Mouse (Mus musculus) urinary bladder, adult 2 months (tissue): ENCODE data around the gene Patl2. TPM values are rescaled to one million over a fixed set of nuclear protein-coding genes. Genes with fewer than 3 reads are reported as not detected.

Experiments
- DNase-seq: peaks from one replicate; pipeline ENCODE4 v3.0.0; 2022; ENCODE audit warnings: low spot score
- polyA plus RNA-seq: library from polyadenylated mRNA; depleted of rRNA; stranded (reverse); fragments of >200 nt; gene quantifications from 2 replicates; pipeline ENCODE4 v1.2.3, GENCODE M21; 2012

Gene Patl2
- polyA plus RNA-seq, 1 experiment, result not detected

DNA sequence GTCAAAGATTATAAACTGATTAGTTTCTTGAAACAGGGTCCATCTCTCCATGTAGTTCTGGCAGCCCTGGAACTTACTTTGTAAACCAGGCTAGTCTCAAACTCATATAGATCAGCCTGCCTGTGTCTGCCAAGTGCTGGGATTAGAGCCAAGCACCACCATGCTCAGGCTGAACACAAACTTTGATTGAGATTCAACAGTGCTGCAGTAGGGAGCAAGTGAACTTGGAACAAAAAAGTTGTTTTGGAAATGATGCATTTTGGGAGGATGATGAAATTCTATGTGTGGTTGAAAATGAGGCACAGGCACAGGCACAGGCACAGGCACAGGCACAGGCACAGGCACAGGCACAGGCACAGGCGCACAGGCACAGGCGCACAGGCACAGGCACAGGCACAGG lies 13.8 kb downstream of the Patl2 start:
- no peak for DNase-seq

- no peak for DNase-seq
Measured at GRCm38 (mm10) chr2:122171292-122171691, 14.7 kb downstream of the Patl2 start.

GRCm38 (mm10) chr2:122164293-122164692 lies 21.7 kb downstream of the Patl2 start:
- no peak for DNase-seq

DNA sequence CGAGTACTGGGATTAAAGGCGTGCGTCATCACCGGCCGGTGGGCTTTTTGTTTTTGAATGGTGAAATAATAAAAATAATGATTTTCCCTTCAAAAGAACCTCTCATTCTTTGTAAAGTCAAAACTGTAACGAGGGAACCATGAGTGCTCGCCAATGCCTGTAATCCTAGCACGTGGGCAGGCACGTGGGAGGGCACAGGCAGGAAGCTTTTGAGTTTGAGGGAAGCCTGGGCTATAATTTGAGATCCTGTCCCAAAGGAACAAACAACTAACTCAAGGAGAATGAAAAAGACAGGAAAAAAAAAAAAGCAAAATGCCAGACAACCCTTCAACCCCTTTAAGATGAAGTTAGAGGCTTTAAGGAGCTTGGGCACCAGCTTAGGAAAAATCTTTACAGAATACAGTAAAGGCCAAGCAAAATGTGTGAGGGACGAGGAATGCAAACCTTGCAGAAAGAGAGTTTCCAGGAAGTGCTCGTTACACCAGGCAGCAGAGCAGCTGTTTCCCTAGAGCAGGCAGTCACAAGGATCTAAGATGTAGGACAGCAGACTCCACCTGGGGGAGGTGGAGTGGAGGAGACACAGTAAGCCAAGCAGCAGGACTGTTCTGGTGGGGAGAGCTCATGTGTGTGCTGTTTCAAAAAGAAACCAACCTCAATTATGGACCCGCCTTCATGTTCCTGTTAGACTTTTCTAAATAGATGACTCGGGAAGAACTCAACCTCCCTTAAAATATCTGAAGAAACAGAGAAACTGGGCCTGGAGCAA lies 22.4 kb downstream of the Patl2 start:
- DNase-seq, result no peak

- DNase-seq, result no peak
Measured at GRCm38 (mm10) chr2:122162529-122162928, 23.5 kb downstream of the Patl2 start.

- no peak for DNase-seq
Measured at GRCm38 (mm10) chr2:122161542-122161941, 24.4 kb downstream of the Patl2 start.

DNA sequence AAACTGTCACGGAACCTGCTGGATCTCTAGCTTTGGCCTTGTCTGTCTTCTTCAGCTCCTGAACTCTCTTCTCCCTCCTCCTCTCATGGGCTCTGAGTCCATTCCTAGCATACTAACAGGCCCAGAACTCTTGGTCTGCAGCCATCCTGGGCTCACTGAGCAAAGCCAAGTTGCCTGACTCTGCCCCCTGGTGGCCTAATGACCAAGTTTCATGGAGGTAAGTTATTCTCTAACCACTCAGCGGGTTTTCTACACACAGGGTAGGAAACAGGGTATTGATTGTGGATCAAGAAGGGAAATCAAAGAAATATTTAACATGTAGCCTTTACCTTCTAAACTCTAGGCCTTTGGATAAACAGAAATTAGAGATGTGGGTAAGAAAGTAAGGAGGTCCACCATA lies 25.3 kb downstream of the Patl2 start, which contains the start of gene Trim69:
Gene Trim69, plus strand, starts transcription at position 21 of the 400 bp plus-strand sequence.
- peak; percentile 58 for DNase-seq

- no peak for DNase-seq
Measured at GRCm38 (mm10) chr2:122159667-122160066, 26.3 kb downstream of the Patl2 start.

DNA sequence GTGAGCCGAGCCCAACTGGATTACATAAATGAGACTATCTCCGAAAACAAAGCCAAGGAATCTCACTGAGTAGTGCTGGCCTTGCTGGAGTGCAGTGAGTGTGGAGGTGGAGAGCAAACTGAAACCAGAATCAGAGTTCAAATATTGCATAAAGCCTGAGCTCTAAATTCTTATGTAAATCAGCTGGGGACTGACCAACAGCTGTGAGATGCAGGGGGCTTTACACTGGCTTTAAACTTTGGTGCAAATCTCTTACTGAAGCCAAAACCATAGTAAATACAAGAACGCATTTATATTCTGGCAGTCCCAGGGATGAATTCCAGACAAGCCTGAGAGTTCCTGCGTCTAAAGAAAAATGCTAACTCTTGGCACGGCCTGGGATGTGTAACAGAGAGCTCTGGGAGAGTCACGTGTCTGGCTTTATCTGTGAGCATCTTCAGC lies 27.6 kb downstream of the Patl2 start:
- DNase-seq, result no peak

GRCm38 (mm10) chr2:122157561-122157960 lies 28.4 kb downstream of the Patl2 start:
- DNase-seq, result no peak

GRCm38 (mm10) chr2:122156051-122156700 lies 29.8 kb downstream of the Patl2 start:
- DNase-seq, result no peak

GRCm38 (mm10) chr2:122155292-122155691 lies 30.7 kb downstream of the Patl2 start:
- DNase-seq, result no peak

DNA sequence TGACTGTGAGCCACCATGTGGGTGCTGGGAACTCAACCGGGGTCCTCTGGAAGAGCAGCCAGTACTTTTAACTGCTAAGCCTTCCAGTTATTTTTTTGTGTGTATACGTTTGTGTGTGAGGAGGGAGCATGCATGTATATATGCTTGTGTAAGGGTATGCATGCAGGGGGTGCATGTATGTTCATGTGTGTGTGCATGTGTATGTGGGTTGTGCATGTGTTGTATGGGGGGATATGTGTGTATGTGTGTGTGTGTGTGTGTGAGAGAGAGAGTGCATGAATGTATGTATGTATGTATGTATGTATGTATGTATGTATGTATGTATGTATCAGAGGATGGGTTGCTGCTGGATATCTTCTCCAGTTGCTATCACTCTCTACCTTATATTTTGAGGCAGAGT lies 31.5 kb downstream of the Patl2 start:
- no peak for DNase-seq

DNA sequence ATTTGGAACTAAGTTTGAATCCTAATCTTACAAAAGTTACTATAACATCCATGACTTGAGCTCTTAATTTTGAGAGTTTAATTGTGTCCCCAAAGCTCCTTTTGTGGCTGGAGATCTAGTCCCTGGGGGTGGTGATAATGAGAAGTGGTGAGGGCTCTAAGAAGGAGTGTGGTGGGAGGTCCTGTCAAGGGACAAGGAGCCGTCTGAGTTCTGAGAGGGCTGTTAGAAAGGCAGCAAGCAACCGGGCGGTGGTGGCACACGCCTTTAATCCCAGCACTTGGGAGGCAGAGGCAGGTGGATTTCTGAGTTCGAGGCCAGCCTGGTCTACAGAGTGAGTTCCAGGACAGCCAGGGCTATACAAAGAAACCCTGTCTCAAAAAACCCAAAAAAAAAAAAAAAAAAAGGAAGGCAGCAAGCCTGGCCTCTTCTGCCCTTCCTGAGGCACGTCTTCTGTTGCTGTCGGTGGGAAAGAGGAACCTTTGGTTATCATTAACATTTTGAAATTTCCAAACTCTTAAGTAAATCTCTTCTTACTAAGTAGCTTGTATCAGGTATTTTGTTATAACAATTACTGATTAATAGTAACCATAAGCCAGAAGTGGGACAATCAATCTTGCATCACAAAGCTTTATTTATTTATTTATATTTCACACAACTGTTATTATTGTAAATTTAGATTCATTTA lies 32.2 kb downstream of the Patl2 start:
- no peak for DNase-seq

- DNase-seq, result no peak
Measured at GRCm38 (mm10) chr2:122152850-122153249, 33.1 kb downstream of the Patl2 start.

DNA sequence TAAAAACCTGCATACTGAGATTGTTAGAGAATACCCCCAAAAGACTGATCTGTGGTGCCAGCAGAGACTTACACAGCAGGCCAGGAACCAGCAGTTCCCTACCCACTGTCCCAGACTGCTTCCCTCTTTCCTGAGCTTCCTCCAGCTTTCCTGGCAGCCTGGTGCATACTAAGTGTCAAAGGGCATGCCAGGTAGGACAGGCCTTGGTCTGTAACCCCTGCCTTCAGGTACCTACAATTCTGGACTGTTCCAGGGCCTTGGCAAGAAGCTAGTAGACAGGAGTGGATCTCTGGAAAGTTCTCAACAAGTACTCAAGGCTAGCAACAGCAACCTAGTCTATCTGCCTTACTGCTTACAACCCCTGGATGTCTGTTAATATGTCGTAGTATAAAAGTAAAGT lies 34.8 kb downstream of the Patl2 start:
- DNase-seq, result no peak

- DNase-seq, result no peak
Measured at GRCm38 (mm10) chr2:122149716-122150115, 36.3 kb downstream of the Patl2 start.

GRCm38 (mm10) chr2:122149316-122149715 lies 36.7 kb downstream of the Patl2 start:
- DNase-seq, result no peak

DNA sequence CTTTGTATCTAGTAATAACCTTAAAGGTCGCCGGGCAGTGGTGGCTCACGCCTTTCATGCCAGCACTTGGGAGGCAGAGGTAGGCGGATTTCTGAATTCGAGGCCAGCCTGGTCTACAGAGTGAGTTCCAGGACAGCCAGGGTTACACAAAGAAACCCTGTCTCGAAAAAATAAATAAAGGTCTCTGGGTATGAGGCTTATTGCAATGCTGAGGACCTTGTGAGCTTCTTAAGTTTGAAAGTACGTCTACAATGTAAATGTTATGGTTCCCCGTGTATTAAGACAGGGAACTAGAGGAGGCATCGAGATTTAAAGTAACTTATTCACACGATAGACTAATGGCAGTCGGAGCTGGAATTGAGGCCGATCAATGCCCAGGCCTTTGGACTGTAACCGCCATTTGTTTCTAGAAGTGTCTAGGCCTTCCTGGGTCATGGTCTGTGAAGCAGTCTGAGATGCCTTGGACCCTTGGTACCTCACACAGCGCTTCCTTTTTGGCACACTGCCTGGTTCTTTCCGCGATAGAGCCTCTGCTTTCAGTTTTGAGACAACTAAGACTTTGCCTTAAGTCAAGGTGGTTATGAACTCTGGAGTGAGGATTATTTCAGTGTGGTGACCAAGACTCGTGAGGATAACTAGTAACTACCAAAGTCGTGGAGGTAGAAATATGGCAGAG lies 37.6 kb downstream of the Patl2 start:
- no peak for DNase-seq

GRCm38 (mm10) chr2:122147508-122148241 lies 38.3 kb downstream of the Patl2 start, which contains the start of gene B2m:
B2m (plus strand) TSS chr2:122147686.
- peak; percentile 89 for DNase-seq

DNA sequence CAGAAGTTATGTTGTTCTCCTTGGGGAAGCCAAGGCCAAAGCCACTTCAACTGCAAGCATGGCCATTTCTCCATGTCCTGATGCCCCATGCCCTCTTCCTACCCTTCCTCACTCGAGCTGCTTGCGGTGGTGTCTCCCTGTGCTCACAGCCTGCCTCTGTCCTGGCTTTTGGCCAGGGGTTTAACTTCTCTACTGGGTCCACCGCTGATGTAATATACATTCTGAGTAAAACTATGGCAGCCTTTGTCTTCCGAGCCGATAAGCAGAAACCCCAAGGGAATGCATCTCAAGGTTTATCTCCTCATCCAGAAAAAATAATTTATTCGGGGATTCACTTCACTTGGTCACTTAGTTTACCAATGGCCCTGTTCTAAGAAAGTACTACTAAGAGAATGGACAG lies 39.3 kb downstream of the Patl2 start:
- DNase-seq, result no peak
